Mouse (Mus musculus) common myeloid progenitor, adult 5-6 weeks (primary cell): ENCODE measurements around the gene Mvb12b. TPM values are rescaled to one million over a fixed set of nuclear protein-coding genes. Genes with fewer than 3 reads are reported as not detected.

Experiments used
- ATAC-seq: replicated peaks from 2 replicates; pipeline ENCODE4 v1.8.0; 2016; ENCODE audit warnings: low read depth, mild to moderate bottlenecking, moderate TSS enrichment, inconsistent platforms; ENCODE audit not compliant: poor library complexity, severe bottlenecking
- total RNA-seq: library from RNA; stranded (forward); fragments of 200-1000, 187-1606 nt; gene quantifications from 2 replicates; pipeline ENCODE4 v1.2.3, GENCODE M21; 2017

Gene Mvb12b
- total RNA-seq: 19.5 and 25.3 TPM in 2 replicates

- peak; percentile 27; the same call in 1 of the 2 replicates for ATAC-seq
Measured at GRCm38 (mm10) chr2:33887328-33888099, at the start of gene Mvb12b. TSS of gene Mvb12b (minus strand) at chr2:33887946.

GRCm38 (mm10) chr2:33935756-33936155, 48.0 kb upstream of the Mvb12b start:
- no peak for ATAC-seq

- ATAC-seq: peak; percentile 66
Measured at GRCm38 (mm10) chr2:33933606-33934510, 46.1 kb upstream of the Mvb12b start.

- no peak for ATAC-seq
Measured at GRCm38 (mm10) chr2:33931161-33931560, 43.4 kb upstream of the Mvb12b start.

- peak; percentile 72 for ATAC-seq
Measured at GRCm38 (mm10) chr2:33925288-33925687, 37.5 kb upstream of the Mvb12b start.

GRCm38 (mm10) chr2:33923482-33923881, 35.7 kb upstream of the Mvb12b start:
- ATAC-seq: no peak

GRCm38 (mm10) chr2:33922466-33922865, 34.7 kb upstream of the Mvb12b start:
- no peak for ATAC-seq

GRCm38 (mm10) chr2:33919934-33920615, 32.3 kb upstream of the Mvb12b start:
- ATAC-seq: no peak

- ATAC-seq: peak; percentile 76
Measured at GRCm38 (mm10) chr2:33918824-33919223, 31.1 kb upstream of the Mvb12b start.

- peak; percentile 45 for ATAC-seq
Measured at GRCm38 (mm10) chr2:33918318-33918717, 30.6 kb upstream of the Mvb12b start.

GRCm38 (mm10) chr2:33916603-33917002, 28.9 kb upstream of the Mvb12b start:
- no peak for ATAC-seq

GRCm38 (mm10) chr2:33914998-33915397, 27.3 kb upstream of the Mvb12b start:
- ATAC-seq: no peak

- no peak for ATAC-seq
Measured at GRCm38 (mm10) chr2:33914334-33914733, 26.6 kb upstream of the Mvb12b start.

- ATAC-seq: peak; percentile 66
Measured at GRCm38 (mm10) chr2:33913598-33913997, 25.9 kb upstream of the Mvb12b start.

GRCm38 (mm10) chr2:33912741-33913140, 25.0 kb upstream of the Mvb12b start:
- peak; percentile 28 for ATAC-seq

GRCm38 (mm10) chr2:33908374-33908773, 20.6 kb upstream of the Mvb12b start:
- ATAC-seq: peak; percentile 92

GRCm38 (mm10) chr2:33907174-33907573, 19.4 kb upstream of the Mvb12b start:
- ATAC-seq: no peak

- no peak for ATAC-seq
Measured at GRCm38 (mm10) chr2:33895829-33896228, 8.1 kb upstream of the Mvb12b start.

- ATAC-seq: no peak
Measured at GRCm38 (mm10) chr2:33893151-33893550, 5.4 kb upstream of the Mvb12b start.

- ATAC-seq: no peak
Measured at GRCm38 (mm10) chr2:33892354-33892753, 4.6 kb upstream of the Mvb12b start.

GRCm38 (mm10) chr2:33888100-33888385, 297 bp upstream of the Mvb12b start:
- ATAC-seq: no peak
